Mouse (Mus musculus): ENCODE data around the gene Ttyh3.
A peak's percentile ranks its signal among the peaks of the same experiment; 100 is the strongest.

Gene Ttyh3

GRCm38 (mm10) chr5:140651231-140651630 is 2.4 kb upstream of the Ttyh3 start:
- peak; percentile 36 for DNase-seq

DNA sequence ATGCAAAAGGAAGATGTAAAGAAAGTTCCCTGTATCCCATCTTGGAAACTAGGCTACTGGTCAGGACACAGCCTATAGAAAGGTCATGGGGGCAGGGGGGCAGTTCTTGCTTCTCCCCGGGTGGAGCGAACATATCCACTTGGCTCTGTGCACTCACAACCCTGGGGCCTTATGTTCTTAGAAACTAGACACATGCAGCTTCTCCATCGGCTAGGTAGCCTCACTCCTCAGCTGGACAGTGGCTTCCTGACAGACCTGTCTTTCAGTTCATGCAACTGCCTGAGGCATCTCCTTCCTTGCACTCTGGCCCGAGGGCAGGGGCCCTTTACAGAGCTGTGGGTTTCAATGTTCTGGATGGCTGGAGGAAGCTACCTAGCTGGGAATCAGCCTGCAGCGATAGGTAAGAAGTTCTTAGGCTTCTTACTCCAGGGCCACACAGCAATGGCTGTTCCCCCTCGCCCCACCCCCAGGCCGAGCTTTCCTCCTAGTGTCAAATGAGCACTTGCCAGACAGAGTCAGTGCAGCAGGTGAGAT is 1.1 kb upstream of the Ttyh3 start:
- no peak for DNase-seq

- peak; percentile 99 for DNase-seq
Measured at GRCm38 (mm10) chr5:140649101-140649667, 353 bp upstream of the Ttyh3 start.

DNA sequence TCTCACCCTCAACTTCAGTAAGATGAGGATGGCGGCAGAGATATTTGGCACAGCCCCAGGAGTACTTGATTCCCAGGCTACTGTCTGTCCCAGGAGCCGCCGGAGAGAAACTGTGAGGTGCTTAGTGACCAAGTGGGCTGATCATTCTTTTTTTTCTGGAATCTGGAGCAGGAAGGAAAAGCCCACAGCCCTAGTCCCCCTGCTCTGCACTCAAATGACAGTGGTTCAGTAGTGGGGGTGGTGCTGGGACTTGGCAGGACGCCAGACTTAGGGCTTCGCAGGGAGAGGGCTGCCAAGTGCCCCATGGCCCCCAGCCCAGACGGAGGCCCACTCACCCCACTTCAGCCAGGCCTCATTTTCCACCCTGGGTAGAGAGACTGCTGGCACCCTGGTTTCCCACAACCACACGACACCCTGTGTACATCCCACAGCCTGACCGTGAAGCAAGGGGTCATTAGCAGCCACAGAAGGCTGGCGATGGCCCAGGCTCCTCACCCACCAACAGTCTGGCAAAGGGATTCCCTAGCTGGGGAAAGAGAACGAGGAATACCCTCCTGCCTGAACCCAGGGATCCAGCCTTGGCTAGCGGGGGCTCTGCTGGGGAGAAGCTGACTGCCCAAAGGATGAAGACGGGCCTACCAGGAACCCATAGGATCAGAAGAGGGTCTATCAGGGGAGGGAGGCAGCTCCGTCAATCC is 861 bp downstream of the Ttyh3 start:
- DNase-seq, result peak; percentile 74

- DNase-seq, result no peak
Measured at GRCm38 (mm10) chr5:140647031-140647760, 1.6 kb downstream of the Ttyh3 start.

DNA sequence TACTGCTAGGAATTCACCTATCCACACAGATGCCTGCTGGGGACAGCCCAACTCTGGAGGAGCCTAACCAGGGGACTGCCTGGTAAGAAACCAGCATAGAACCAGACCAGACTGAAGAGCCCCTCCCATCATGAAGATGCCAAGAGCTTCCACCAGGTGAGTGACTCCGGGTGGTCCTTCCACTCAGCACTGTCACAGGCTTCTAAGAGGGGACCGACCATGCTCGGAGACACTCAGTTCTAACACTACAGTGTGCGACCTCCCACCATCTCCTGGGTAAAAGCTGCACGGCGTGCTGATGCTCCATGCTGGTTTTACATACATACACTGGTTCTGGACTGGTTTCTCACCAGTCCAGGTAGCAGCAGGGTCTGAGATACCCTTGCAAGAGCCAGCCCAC is 2.7 kb downstream of the Ttyh3 start:
- no peak for DNase-seq

DNA sequence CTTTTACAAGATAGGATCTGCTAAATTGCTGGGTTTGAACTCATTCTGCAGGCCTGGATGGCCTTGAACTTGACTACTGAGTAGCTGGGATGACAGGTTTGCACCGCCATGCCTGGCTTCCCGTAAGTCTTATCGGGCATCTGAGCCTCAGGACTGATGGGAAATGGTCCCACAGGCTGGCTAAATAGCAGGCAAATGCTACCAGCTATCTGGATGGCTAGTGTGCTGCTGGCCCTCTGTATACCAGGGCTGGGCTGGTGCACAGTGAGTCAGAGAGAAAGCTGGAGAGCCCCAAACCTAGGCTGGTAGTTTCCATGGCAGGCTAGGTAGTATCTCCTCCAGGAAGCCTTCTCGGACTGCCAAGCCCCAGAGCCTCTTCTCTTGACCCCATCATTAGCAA is 3.4 kb downstream of the Ttyh3 start:
- no peak for DNase-seq

DNA sequence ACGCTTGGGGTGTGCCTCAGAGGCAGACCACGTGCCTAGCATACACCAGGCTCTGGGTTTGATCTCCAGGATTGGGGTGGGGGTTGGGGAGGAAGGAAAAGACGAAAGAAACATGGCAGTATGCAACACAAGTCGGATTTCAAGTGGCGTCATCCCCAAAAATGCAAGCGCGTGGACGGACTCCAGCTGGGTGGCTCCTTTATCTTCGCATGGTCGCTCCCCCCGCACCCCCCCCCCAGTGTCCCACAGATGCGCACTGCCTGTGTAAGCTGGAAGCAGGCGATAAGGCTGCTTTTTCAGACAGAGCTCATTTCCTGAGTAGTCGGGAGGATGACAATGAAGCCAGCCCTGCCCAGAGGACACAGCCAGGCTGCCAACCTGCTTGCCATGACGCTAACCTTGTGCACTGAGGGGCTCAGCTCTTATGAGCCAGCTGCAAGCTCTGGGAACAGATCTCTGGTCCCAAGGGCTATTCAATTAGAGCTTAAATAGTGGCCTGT is 4.1 kb downstream of the Ttyh3 start:
- DNase-seq, result peak; percentile 85

DNA sequence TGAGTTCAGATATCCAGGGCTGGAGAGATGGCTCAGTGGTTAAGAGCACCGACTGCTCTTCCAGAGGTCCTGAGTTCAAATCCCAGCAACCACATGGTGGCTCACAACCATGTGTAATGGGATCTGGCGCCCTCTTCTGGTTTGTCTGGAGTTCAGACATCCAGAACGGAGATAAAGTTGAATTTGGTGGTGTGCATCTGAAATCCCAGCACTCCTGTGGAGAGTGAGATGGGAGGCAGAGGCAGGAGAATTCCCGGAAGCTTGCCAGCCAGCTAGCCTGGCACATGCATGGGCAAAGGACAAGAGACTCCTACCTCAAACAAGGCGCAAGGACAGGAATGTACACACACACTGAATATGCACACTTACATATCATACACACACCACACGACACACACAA is 4.6 kb downstream of the Ttyh3 start:
- DNase-seq, result peak; percentile 54

- DNase-seq, result peak; percentile 54
Measured at GRCm38 (mm10) chr5:140642076-140642475, 6.8 kb downstream of the Ttyh3 start.

DNA sequence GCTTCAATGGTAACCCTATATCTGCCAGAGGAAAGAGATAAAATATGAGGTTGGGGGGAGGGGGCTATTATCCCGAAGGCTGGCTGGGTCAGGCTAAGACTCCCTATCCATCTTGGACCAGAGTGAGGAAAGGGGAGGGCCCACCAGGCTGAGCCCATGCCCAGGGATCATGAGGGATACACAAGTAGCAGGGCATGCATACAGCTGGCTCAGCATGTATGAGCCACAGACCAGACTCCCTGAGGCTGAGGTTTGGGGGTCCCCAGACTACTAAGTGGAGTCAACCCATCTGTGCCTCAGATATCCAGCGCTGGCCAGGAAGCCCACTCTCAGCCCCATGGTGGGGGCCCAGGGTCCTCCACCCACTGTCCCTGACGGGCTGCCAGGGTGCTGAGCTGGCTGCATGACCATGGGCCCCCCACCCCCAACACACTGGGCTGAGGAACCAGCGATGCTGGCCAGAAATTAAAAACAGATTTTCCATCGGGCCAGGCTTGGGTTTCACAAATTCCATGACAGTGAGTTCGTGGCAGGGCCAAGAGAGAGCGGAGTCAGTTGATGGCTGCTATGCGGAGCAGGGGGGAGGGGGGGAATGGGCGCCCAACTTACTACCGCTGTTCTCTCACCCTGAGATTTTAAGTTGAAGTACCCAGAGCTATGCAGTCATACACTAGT is 7.4 kb downstream of the Ttyh3 start:
- DNase-seq, result peak; percentile 75

- no peak for DNase-seq
Measured at GRCm38 (mm10) chr5:140640812-140641211, 8.0 kb downstream of the Ttyh3 start.

- DNase-seq, result peak; percentile 74
Measured at GRCm38 (mm10) chr5:140639871-140640270, 9.0 kb downstream of the Ttyh3 start.

DNA sequence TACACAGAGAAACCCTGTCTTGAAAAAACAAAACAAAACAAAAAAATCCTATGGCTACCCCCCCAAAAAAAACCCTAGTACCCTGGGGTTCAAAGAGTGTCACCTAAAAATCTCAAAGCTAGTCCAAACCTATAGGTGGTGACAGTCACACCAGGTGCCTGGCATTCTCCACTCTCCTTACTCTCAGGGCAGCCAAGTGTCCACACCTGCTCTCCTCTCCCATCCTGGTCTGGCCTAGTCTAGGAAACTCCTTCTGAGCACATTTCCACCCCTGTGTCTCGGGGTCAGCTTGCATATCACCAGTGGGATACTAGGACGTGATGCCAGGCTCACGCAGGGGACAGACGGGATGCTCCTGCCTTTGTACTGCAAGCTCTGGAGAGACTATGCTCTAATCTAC is 9.5 kb downstream of the Ttyh3 start:
- DNase-seq, result no peak

GRCm38 (mm10) chr5:140638484-140638883 is 10.3 kb downstream of the Ttyh3 start:
- DNase-seq, result no peak

GRCm38 (mm10) chr5:140637989-140638388 is 10.8 kb downstream of the Ttyh3 start:
- no peak for DNase-seq

GRCm38 (mm10) chr5:140637058-140637410 is 11.8 kb downstream of the Ttyh3 start:
- no peak for DNase-seq

GRCm38 (mm10) chr5:140636316-140637057 is 12.3 kb downstream of the Ttyh3 start:
- DNase-seq, result peak; percentile 69

DNA sequence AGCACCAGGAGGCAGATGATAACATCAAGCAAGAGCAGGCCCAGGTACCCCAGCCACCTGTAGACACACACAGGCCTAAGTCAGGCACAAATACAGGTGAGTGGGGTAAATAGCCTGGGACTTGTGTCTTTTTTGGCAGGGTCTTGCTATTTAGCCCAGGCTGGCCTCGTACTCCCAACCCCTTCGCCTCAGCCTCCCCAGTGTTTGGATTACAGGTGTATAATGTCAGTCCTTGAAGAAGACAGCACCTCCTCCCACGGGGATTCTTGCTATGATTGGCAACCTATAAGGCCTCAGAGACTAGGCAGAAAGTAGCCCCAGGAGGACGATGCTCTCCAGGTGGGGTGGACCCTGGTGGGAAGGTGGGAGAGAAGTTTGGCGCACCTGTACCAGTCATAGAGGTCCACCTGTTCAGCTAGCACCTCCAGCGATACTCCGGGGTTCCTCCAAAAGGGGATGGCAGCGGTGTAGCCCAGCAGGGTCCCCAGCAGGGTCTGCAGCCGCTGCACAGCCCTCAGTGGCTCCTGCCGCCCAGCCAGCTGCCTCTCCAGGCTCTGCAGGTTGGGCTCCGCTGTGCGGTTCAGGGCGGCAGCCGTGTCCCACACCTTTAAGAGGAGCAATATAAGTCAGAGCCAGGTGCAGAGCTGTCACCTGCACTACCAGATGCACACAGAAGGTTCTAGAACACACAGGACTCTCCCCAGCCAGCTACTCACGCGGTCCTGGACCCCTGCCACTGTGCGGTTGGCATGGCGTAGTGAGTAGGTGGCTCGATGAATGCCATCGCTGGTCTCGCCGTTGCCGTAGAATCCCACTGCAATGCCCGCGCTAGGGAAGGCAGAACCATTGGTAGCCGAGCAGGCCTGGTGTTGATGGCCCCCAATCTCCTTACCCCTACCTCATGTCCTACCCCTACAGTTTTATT is 13.8 kb downstream of the Ttyh3 start:
- DNase-seq, result no peak

GRCm38 (mm10) chr5:140633432-140633831 is 15.4 kb downstream of the Ttyh3 start:
- DNase-seq, result no peak

DNA sequence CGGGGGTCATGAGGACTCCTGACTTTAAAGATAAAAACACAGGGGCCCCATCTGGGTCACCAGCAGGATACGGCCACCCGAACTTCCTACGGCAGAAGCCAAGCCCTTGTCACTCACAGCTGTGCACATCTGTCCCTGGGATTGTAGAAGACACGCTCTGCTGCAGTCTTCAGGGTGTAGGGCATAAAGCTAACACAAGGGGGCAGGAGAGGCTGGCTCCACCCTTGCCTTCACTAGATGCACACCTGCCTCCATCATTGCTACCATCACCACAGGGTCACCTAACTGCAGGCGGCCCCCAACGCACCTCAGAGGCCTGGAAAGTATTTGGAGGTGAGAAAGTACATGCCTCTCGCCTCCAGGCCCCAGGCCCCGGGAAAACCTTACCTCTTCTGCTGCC is 19.8 kb downstream of the Ttyh3 start:
- DNase-seq, result peak; percentile 48
